Mouse (Mus musculus) activated CD4-positive, CD25-positive, alpha-beta regulatory T cell (primary cell): Measurements from ENCODE around the gene Olfr775. TPM values are rescaled to one million over a fixed set of nuclear protein-coding genes. Genes with fewer than 3 reads are reported as not detected.

Source experiments
- polyA plus RNA-seq, 2 experiments: library from polyadenylated mRNA; unstranded; fragments of 100-300 nt; shearing (Covaris generic); gene quantifications; one replicate each; pipeline ENCODE4 v1.2.1; 2017

The Olfr775 gene
- not detected for polyA plus RNA-seq

GRCm38 (mm10) chr10:129248112-129248511 lies at the start of gene Olfr775:
Gene Olfr775, plus strand, starts transcription at chr10:129248412.

GRCm38 (mm10) chr10:129235904-129236303 lies 12.3 kb upstream of the Olfr775 start, which contains the start of gene Olfr774:
Gene Olfr774, plus strand, starts transcription at chr10:129236204.

GRCm38 (mm10) chr10:129258827-129259226 lies 10.6 kb downstream of the Olfr775 start, which contains the start of gene Olfr776:
Gene Olfr776, plus strand, starts transcription at chr10:129259127.

GRCm38 (mm10) chr10:129271081-129271535 lies 22.9 kb downstream of the Olfr775 start, which contains the start of gene Olfr777:
Gene Olfr777, minus strand, starts transcription at chr10:129271485.

Other genes starting within 250 kb of the Olfr775 start
- gene Olfr763, start 237.6 kb upstream of the Olfr775 start, polyA plus RNA-seq: not detected
- gene Olfr764-ps1, start 208.5 kb upstream of the Olfr775 start, polyA plus RNA-seq: under 1 TPM in 1 of 2 experiments, not detected in 1; 0.16 TPM
- not detected for gene Olfr765, start 198.4 kb upstream of the Olfr775 start, polyA plus RNA-seq
- gene Olfr766-ps1, start 179.4 kb upstream of the Olfr775 start, polyA plus RNA-seq: not detected
- gene Olfr767, start 165.5 kb upstream of the Olfr775 start, polyA plus RNA-seq: under 1 TPM in 1 of 2 experiments, not detected in 1; 0.02 TPM
- gene Olfr768, start 149.0 kb upstream of the Olfr775 start, polyA plus RNA-seq: not detected
- under 1 TPM in 1 of 2 experiments, not detected in 1; 0.11 TPM for gene Olfr769, start 130.6 kb upstream of the Olfr775 start, polyA plus RNA-seq
- gene Olfr770, start 109.4 kb upstream of the Olfr775 start, polyA plus RNA-seq: not detected
- not detected for gene Olfr771, start 83.7 kb upstream of the Olfr775 start, polyA plus RNA-seq
- not detected for gene Olfr772, start 70.5 kb upstream of the Olfr775 start, polyA plus RNA-seq
- gene Olfr773, start 61.0 kb upstream of the Olfr775 start, polyA plus RNA-seq: under 1 TPM in 1 of 2 experiments, not detected in 1; 0.25 TPM
- gene Olfr774, start 12.2 kb upstream of the Olfr775 start, polyA plus RNA-seq: not detected
- gene Olfr776, start 10.7 kb downstream of the Olfr775 start, polyA plus RNA-seq: not detected
- gene Olfr777, start 23.1 kb downstream of the Olfr775 start, polyA plus RNA-seq: not detected
- gene Olfr780, start 69.7 kb downstream of the Olfr775 start, polyA plus RNA-seq: under 1 TPM in 1 of 2 experiments, not detected in 1; 0.09 TPM
- not detected for gene Olfr781, start 80.4 kb downstream of the Olfr775 start, polyA plus RNA-seq
- gene Olfr782, start 100.4 kb downstream of the Olfr775 start, polyA plus RNA-seq: not detected
- gene Olfr784, start 135.7 kb downstream of the Olfr775 start, polyA plus RNA-seq: not detected
- not detected for gene Olfr785, start 157.0 kb downstream of the Olfr775 start, polyA plus RNA-seq
- not detected for gene Olfr786, start 178.9 kb downstream of the Olfr775 start, polyA plus RNA-seq
- gene Olfr787, start 213.4 kb downstream of the Olfr775 start, polyA plus RNA-seq: under 1 TPM in 1 of 2 experiments, not detected in 1; 0.23 TPM
- gene Olfr788, start 222.6 kb downstream of the Olfr775 start, polyA plus RNA-seq: under 1 TPM in 1 of 2 experiments, not detected in 1; 0.12 TPM
- not detected for gene Olfr789, start 236.3 kb downstream of the Olfr775 start, polyA plus RNA-seq